Mouse (Mus musculus): Measurements from ENCODE around the gene Rack1.

GRCm38 (mm10) chr11:48840805-48841204, 40.7 kb downstream of the Rack1 start:
- TF ChIP-seq POLR2A (IDR thresholded peaks at IDR 0.05; ENCODE audit: insufficient read length, low read depth) (no peak), POLR2AphosphoS2 (IDR thresholded peaks at IDR 0.05; ENCODE audit: insufficient read length, low read depth) (no peak), USF1 (IDR thresholded peaks at IDR 0.05; ENCODE audit: low read depth) (no peak), TCF12 (IDR thresholded peaks at IDR 0.05; ENCODE audit: insufficient read depth, poor library complexity, severe bottlenecking) (no peak), E2F4 (IDR thresholded peaks at IDR 0.05; ENCODE audit: insufficient read depth) (no peak), MAX (IDR thresholded peaks at IDR 0.05; ENCODE audit: low read depth) (no peak), MYOD1 (IDR thresholded peaks at IDR 0.05; ENCODE audit: control insufficient read depth in 1 of 3, insufficient read length in 2 of 3, low read depth in 2 of 3) (no peak), MYOG (IDR thresholded peaks at IDR 0.05; ENCODE audit: control insufficient read depth in 1 of 3, insufficient read depth in 1 of 3, insufficient read length in 2 of 3, low read depth in 2 of 3) (no peak), SRF (IDR thresholded peaks at IDR 0.05; ENCODE audit: control insufficient read depth, insufficient read length, low read depth) (no peak), CEBPB (IDR thresholded peaks at IDR 0.05; ENCODE audit: insufficient read depth, poor library complexity, severe bottlenecking) (no peak)

Data from myocyte (in vitro differentiated cells).